Mouse (Mus musculus): Measurements from ENCODE around the gene Kdm2b.

DNA sequence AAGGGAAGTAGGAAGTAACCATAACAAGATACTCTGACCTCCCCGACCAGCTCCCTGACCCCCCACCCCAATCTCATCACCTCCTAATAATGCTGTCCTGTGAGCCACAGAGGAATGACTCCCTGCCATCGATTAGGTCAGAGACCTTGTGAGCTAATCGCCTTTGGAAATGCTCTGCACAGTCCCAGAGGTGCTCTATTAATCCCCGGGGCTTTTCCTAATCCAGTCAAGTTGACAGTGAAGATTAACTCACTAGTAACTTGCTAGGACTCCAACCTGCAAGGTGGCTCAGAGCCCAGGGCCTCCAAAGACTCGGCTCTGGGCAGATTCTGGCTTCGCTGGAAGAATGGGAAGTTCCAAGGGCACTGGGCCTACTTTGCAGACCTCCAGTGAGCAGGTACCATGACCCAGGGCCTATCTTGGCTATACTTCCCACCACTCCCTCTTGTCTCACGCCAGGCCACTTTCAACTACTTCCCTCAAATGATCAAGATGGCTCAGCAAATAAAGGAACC, 44.1 kb upstream of the Kdm2b start:
- TF ChIP-seq USF1 (IDR thresholded peaks at IDR 0.05; ENCODE audit: low read depth) (no peak), TCF12 (IDR thresholded peaks at IDR 0.05; ENCODE audit: insufficient read depth, poor library complexity, severe bottlenecking) (no peak), E2F4 (IDR thresholded peaks at IDR 0.05; ENCODE audit: insufficient read depth) (no peak)
